Mouse (Mus musculus) MEL (cell line): ENCODE measurements at regions not wholly inside any gene's neighbourhood (a gene's known extent, or its start where the extent isn't known, plus 50 kb on each side); places are given as distances from the start of the nearest gene placed in this dataset.

Experiments used
- DNase-seq: peaks from one replicate; pipeline ENCODE4 v3.0.0; 2011; ENCODE audit warnings: low read depth, low spot score
- H3K27ac ChIP-seq: 2 replicates; pipeline ENCODE4 v1.5.1; 2012; ENCODE audit warnings: low read depth, mild to moderate bottlenecking, control low read depth, low read length, moderate library complexity; ENCODE audit not compliant: control insufficient read depth
- H3K27me3 ChIP-seq, 2 experiments: fragments of 150-350 bp in 1 of 2; sonication (generic) in 1 of 2; 2 replicates each; pipeline ENCODE4 v1.6.1; 2012; ENCODE audit warnings: low read length in 2 of 2, mild to moderate bottlenecking in 2 of 2, improper control_type of control experiment in 1 of 2, moderate library complexity in 1 of 2; ENCODE audit not compliant: insufficient read depth in 2 of 2, control insufficient read depth in 1 of 2
- H3K36me3 ChIP-seq, 2 experiments: 2 replicates each; pipeline ENCODE4 v1.6.1; 2012 to 2014; ENCODE audit warnings: low read length in 2 of 2, improper control_type of control experiment in 1 of 2, inconsistent platforms in 1 of 2, mild to moderate bottlenecking in 1 of 2; ENCODE audit not compliant: insufficient read depth in 2 of 2, control insufficient read depth in 1 of 2
- H3K4me1 ChIP-seq, 2 experiments: fragments of 150-350 bp in 1 of 2; sonication (generic) in 1 of 2; 2 replicates each; pipeline ENCODE4 v1.6.1; 2012; ENCODE audit warnings: low read length in 2 of 2, improper control_type of control experiment in 1 of 2, mild to moderate bottlenecking in 1 of 2; ENCODE audit not compliant: insufficient read depth in 2 of 2, control insufficient read depth in 1 of 2
- H3K4me3 ChIP-seq, 2 experiments: fragments of 150-350 bp in 1 of 2; sonication (generic) in 1 of 2; 2 replicates each; pipeline ENCODE4 v1.5.1; 2012; ENCODE audit warnings: low read depth in 2 of 2, low read length in 2 of 2, mild to moderate bottlenecking in 2 of 2, moderate library complexity in 2 of 2, control low read depth in 1 of 2, improper control_type of control experiment in 1 of 2; ENCODE audit not compliant: control insufficient read depth in 1 of 2, insufficient read depth in 1 of 2
- H3K79me2 ChIP-seq: 2 replicates; pipeline ENCODE4 v1.6.1; 2012; ENCODE audit warnings: mild to moderate bottlenecking, low read length, moderate library complexity; ENCODE audit not compliant: control insufficient read depth, poor library complexity, insufficient read depth
- H3K9ac ChIP-seq: 2 replicates; pipeline ENCODE4 v1.6.1; 2012; ENCODE audit warnings: low read depth, mild to moderate bottlenecking, control low read depth, low read length, moderate library complexity; ENCODE audit not compliant: control insufficient read depth, poor library complexity, severe bottlenecking
- H3K9me3 ChIP-seq: fragments of 150-350 bp; sonication (generic); replicated peaks from 2 replicates; pipeline ENCODE4 v1.6.1; 2012; ENCODE audit warnings: mild to moderate bottlenecking, low read length, improper control_type of control experiment, moderate library complexity; ENCODE audit not compliant: insufficient read depth
- BHLHE40 ChIP-seq: IDR thresholded peaks from 2 replicates; pipeline ENCODE4 v1.6.1; 2012; ENCODE audit warnings: low read depth, mild to moderate bottlenecking, inconsistent platforms, low read length, improper control_type of control experiment, borderline replicate concordance
- CHD1 ChIP-seq: IDR thresholded peaks from 2 replicates; pipeline ENCODE4 v1.6.1; 2012; ENCODE audit warnings: low read depth, mild to moderate bottlenecking, inconsistent platforms, low read length, improper control_type of control experiment
- CHD2 ChIP-seq: IDR thresholded peaks from 2 replicates; pipeline ENCODE4 v1.6.1; 2011; ENCODE audit warnings: low read length, improper control_type of control experiment
- CTCF ChIP-seq, 3 experiments: IDR thresholded peaks in 2 of 3; conservative IDR thresholded peaks in 1 of 3; 2 replicates each; pipeline ENCODE4 v1.5.1; 2011 to 2012; ENCODE audit warnings: low read length in 3 of 3, low read depth in 2 of 3, mild to moderate bottlenecking in 2 of 3, improper control_type of control experiment in 1 of 3, inconsistent platforms in 1 of 3, mixed read lengths in 1 of 3, moderate library complexity in 1 of 3; ENCODE audit not compliant: control insufficient read depth in 1 of 3, insufficient read depth in 1 of 3, poor library complexity in 1 of 3, severe bottlenecking in 1 of 3
- E2F4 ChIP-seq: IDR thresholded peaks from 2 replicates; pipeline ENCODE4 v1.6.1; 2011; ENCODE audit warnings: low read depth, low read length, improper control_type of control experiment, borderline replicate concordance
- EP300 ChIP-seq, 2 experiments: IDR thresholded peaks; 2 replicates each; pipeline ENCODE4 v1.6.1; 2011; ENCODE audit warnings: improper control_type of control experiment in 2 of 2, low read length in 2 of 2, low read depth in 1 of 2, mild to moderate bottlenecking in 1 of 2
- GABPA ChIP-seq: IDR thresholded peaks from 2 replicates; pipeline ENCODE4 v1.6.1; 2012; ENCODE audit warnings: low read depth, mild to moderate bottlenecking, inconsistent platforms, low read length, improper control_type of control experiment, moderate library complexity
- GATA1 ChIP-seq: IDR thresholded peaks from 2 replicates; pipeline ENCODE4 v1.6.1; 2011; ENCODE audit warnings: low read depth, low read length, improper control_type of control experiment
- HCFC1 ChIP-seq: IDR thresholded peaks from 2 replicates; pipeline ENCODE4 v1.6.1; 2012; ENCODE audit warnings: low read depth, mild to moderate bottlenecking, inconsistent platforms, low read length, improper control_type of control experiment, moderate library complexity
- KAT2A ChIP-seq: conservative IDR thresholded peaks from 2 replicates; pipeline ENCODE4 v1.6.1; 2012; ENCODE audit warnings: low read depth, low read length, improper control_type of control experiment, inconsistent platforms
- MAFK ChIP-seq: IDR thresholded peaks from 2 replicates; pipeline ENCODE4 v1.6.1; 2011; ENCODE audit warnings: low read depth, mild to moderate bottlenecking, low read length, improper control_type of control experiment, borderline replicate concordance
- MXI1 ChIP-seq: IDR thresholded peaks from 2 replicates; pipeline ENCODE4 v1.6.1; 2011; ENCODE audit warnings: mild to moderate bottlenecking, low read depth, low read length, improper control_type of control experiment
- MYC ChIP-seq: IDR thresholded peaks from 2 replicates; pipeline ENCODE4 v1.6.1; 2011; ENCODE audit warnings: low read depth, mild to moderate bottlenecking, low read length, improper control_type of control experiment, moderate library complexity
- NELFE ChIP-seq: IDR thresholded peaks from 2 replicates; pipeline ENCODE4 v1.6.1; 2011; ENCODE audit warnings: low read depth, low read length, improper control_type of control experiment
- NRF1 ChIP-seq: IDR thresholded peaks from 2 replicates; pipeline ENCODE4 v1.6.1; 2014; ENCODE audit warnings: low read depth, mild to moderate bottlenecking, inconsistent platforms, low read length, improper control_type of control experiment, moderate library complexity; ENCODE audit not compliant: poor library complexity, insufficient read depth, severe bottlenecking
- RAD21 ChIP-seq: IDR thresholded peaks from 2 replicates; pipeline ENCODE4 v1.6.1; 2011; ENCODE audit warnings: mild to moderate bottlenecking, low read depth, low read length, improper control_type of control experiment
- SIN3A ChIP-seq: IDR thresholded peaks from 2 replicates; pipeline ENCODE4 v1.6.1; 2012; ENCODE audit warnings: low read length, improper control_type of control experiment, inconsistent platforms
- SMC3 ChIP-seq: IDR thresholded peaks from 2 replicates; pipeline ENCODE4 v1.6.1; 2011; ENCODE audit warnings: low read depth, low read length, improper control_type of control experiment
- TAL1 ChIP-seq: IDR thresholded peaks from 2 replicates; pipeline ENCODE4 v1.6.1; 2012; ENCODE audit warnings: mild to moderate bottlenecking, inconsistent platforms, low read length, moderate library complexity, mixed read lengths
- TBP ChIP-seq: IDR thresholded peaks from 2 replicates; pipeline ENCODE4 v1.8.0; 2011; ENCODE audit warnings: low read depth, low read length, improper control_type of control experiment
- UBTF ChIP-seq: IDR thresholded peaks from 2 replicates; pipeline ENCODE4 v1.6.1; 2012; ENCODE audit warnings: low read depth, mild to moderate bottlenecking, inconsistent platforms, low read length, improper control_type of control experiment, moderate library complexity, borderline replicate concordance; ENCODE audit not compliant: insufficient read depth
- USF1 ChIP-seq: IDR thresholded peaks from 2 replicates; pipeline ENCODE4 v1.6.1; 2014; ENCODE audit warnings: low read depth, mild to moderate bottlenecking, inconsistent platforms, low read length, improper control_type of control experiment, moderate library complexity
- USF2 ChIP-seq, 2 experiments: IDR thresholded peaks; 2 replicates each; pipeline ENCODE4 v1.6.1; 2011 to 2012; ENCODE audit warnings: improper control_type of control experiment in 2 of 2, low read length in 2 of 2, borderline replicate concordance in 1 of 2, inconsistent platforms in 1 of 2, low read depth in 1 of 2, mild to moderate bottlenecking in 1 of 2; ENCODE audit not compliant: insufficient read depth in 1 of 2
- ZC3H11A ChIP-seq: IDR thresholded peaks from 2 replicates; pipeline ENCODE4 v1.6.1; 2012; ENCODE audit warnings: low read depth, mild to moderate bottlenecking, inconsistent platforms, low read length, improper control_type of control experiment
- ZKSCAN1 ChIP-seq: IDR thresholded peaks from 2 replicates; pipeline ENCODE4 v1.6.1; 2012; ENCODE audit warnings: low read depth, mild to moderate bottlenecking, inconsistent platforms, low read length, improper control_type of control experiment, moderate library complexity
- ZNF384 ChIP-seq: IDR thresholded peaks from 2 replicates; pipeline ENCODE4 v1.6.1; 2012; ENCODE audit warnings: low read depth, mild to moderate bottlenecking, inconsistent platforms, low read length, improper control_type of control experiment

DNA sequence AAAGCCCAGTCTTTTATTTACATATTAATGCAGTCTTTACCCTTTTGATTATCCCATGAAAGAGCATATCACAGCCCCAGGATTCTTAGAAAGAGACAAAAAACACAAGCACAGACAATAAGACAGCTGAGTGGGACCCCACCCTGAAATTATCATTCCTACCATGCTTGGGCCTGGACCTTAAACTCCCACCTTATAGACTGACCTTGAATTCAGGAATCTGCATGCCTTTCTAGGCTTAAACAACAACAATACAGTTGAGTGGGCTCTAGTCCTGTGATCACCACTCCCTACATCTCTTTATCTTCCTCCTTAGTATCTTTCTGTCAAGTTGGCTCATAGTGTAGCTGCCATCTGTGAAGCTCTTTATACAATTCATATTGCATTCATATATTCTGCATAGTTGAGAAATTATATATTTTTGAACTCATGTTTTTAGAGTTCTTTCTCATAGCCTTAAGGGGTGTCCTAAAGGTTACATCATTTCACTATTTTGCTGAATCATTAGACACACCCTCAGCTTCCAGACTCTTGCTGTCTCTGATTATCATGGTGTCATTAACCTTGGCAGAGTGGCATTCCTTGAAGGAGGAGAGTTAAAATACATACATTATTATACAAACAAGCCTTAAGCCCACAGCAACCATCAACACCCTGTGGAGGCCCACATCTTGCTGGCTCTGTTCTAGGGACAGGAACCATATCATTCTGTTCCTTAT is 361.7 kb upstream of the Negr1 start:
- Histone ChIP-seq H3K4me1 (no peaks in the 10 kb centered on the region), H3K36me3 (no peaks in the 10 kb centered on the region), H3K4me3 (no peak overlapping the region), H3K79me2 (no peaks in the 10 kb centered on the region), H3K27me3 (no peaks in the 10 kb centered on the region), H3K9me3 (no peaks in the 10 kb centered on the region), H3K27ac (no peak overlapping the region), H3K9ac (no peak overlapping the region)
- DNase-seq: no peak
- TF ChIP-seq ZKSCAN1: no peak
- no peak for TF ChIP-seq MAFK
- no peak for TF ChIP-seq MXI1
- TF ChIP-seq USF1: no peak
- TF ChIP-seq GATA1: no peak
- no peak for TF ChIP-seq RAD21
- no peak for TF ChIP-seq ZC3H11A
- TF ChIP-seq BHLHE40: no peak
- TF ChIP-seq GABPA: no peak
- no peak for TF ChIP-seq CHD2
- no peak for TF ChIP-seq TBP
- no peak for TF ChIP-seq NELFE
- no peak for TF ChIP-seq ZNF384
- TF ChIP-seq CTCF (IDR thresholded peaks at IDR 0.05 in 2 of 3, conservative IDR thresholded peaks at IDR 0.05 in 1 of 3; ENCODE audit: control insufficient read depth in 1 of 3, insufficient read depth in 1 of 3, low read depth in 2 of 3, low read length in 3 of 3, poor library complexity in 1 of 3, severe bottlenecking in 1 of 3): no peak
- no peak for TF ChIP-seq EP300 (IDR thresholded peaks at IDR 0.05; ENCODE audit: low read depth in 1 of 2, low read length in 2 of 2)
- TF ChIP-seq USF2 (IDR thresholded peaks at IDR 0.05; ENCODE audit: borderline replicate concordance in 1 of 2, insufficient read depth in 1 of 2, low read depth in 1 of 2, low read length in 2 of 2): no peak
- TF ChIP-seq SMC3: no peak
- TF ChIP-seq E2F4: no peak

DNA sequence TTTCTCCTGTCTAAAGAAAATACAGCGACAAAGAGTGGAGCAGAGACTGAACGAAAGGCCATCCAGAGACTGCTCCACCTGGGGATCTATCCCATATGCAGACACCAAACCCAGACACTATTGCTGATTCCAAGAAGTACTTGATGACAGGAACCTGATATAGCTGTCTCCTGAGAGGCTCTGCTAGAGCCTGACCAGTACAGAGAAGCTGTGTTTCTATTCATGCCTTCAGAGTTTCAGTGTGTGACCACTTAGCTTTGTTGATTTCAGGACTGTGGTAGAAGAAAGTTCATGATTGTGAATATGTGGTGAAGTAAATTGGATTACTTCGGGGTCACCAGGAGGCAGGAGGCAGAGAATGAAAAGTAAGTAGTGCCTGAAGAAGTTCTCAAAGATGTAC is 356.3 kb upstream of the Negr1 start:
- DNase-seq: no peak
- H3K79me2 ChIP-seq: no peaks in the 10 kb centered on the region
- H3K27ac ChIP-seq: no peak overlapping the region
- H3K9me3 ChIP-seq: no peaks in the 10 kb centered on the region
- H3K4me3 ChIP-seq: no peak overlapping the region
- no peaks in the 10 kb centered on the region for H3K27me3 ChIP-seq
- no peaks in the 10 kb centered on the region for H3K36me3 ChIP-seq
- H3K9ac ChIP-seq: no peak overlapping the region
- H3K4me1 ChIP-seq: no peaks in the 10 kb centered on the region
- TF ChIP-seq KAT2A (no peak), TAL1 (no peak), USF1 (no peak), RAD21 (no peak), BHLHE40 (no peak), E2F4 (no peak), CHD2 (no peak), MYC (no peak), GABPA (no peak), SIN3A (no peak), NELFE (no peak), USF2 (IDR thresholded peaks at IDR 0.05; ENCODE audit: borderline replicate concordance in 1 of 2, insufficient read depth in 1 of 2, low read depth in 1 of 2, low read length in 2 of 2) (no peak), TBP (no peak), HCFC1 (no peak), CHD1 (no peak), NRF1 (no peak), UBTF (no peak), SMC3 (no peak), ZNF384 (no peak)
- TF ChIP-seq, all 39 proteins: peak for 0
